Mouse (Mus musculus): ENCODE measurements at regions not wholly inside any gene's neighbourhood (a gene's known extent, or its start where the extent isn't known, plus 50 kb on each side); places are given as distances from the start of the nearest gene placed in this dataset.

- TF ChIP-seq GATA1 (IDR thresholded peaks at IDR 0.05; ENCODE audit: borderline replicate concordance, low read length) (no peak), FLI1 (IDR thresholded peaks at IDR 0.05; ENCODE audit: low read length) (no peak)
Measured at GRCm38 (mm10) chr1:76025389-76025788, 479.3 kb downstream of the Slc4a3 start.
